Mouse (Mus musculus) large intestine, adult 2 months (tissue): ENCODE measurements around the gene Apoa2. TPM values are rescaled to one million over a fixed set of nuclear protein-coding genes. Genes with fewer than 3 reads are reported as not detected.

Source experiments
- DNase-seq: peaks from one replicate; pipeline ENCODE4 v3.0.0-alpha.2; 2012; ENCODE audit warnings: low read depth, low spot score
- WGBS: fragments of 180-500 bp; shearing (Covaris S2); methylation state at CpG from one replicate; pipeline ENCODE4 v1.1.7; 2018; 5-methylcytosine and 5-hydroxymethylcytosine counted together
- polyA plus RNA-seq: library from polyadenylated mRNA; depleted of rRNA; stranded (reverse); fragments of >200 nt; gene quantifications from 2 replicates; pipeline ENCODE4 v1.2.3, GENCODE M21; 2012

Gene Apoa2
- polyA plus RNA-seq, 1 experiment: 0.50 TPM

- 32% methylated on average over 11 of the region's 11 CpGs for WGBS
- no peak for DNase-seq
Observed at GRCm38 (mm10) chr1:171203471-171204248, 21.2 kb upstream of the Apoa2 start.

DNA sequence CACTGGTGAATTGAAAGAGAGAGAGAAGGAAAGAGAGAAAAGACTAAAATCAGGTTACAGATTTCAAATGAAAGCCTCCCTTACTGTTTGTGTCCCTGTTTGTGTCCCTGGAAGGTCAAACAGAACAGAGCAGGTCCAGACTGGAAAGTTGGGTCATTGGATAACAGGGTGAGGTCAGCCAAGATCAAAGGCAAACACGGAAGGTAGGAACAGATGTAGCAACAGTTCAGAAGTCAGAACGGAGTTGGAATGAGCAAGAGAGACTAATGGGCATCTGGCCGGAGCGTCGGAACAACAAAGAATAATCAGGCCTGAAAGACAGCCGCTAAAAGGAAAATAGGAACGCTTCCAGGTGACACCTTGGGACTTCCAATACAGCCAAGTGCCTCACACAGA lies 20.6 kb upstream of the Apoa2 start:
- DNase-seq: peak; percentile 29
- 23% methylated on average over 7 of the region's 7 CpGs for WGBS

DNA sequence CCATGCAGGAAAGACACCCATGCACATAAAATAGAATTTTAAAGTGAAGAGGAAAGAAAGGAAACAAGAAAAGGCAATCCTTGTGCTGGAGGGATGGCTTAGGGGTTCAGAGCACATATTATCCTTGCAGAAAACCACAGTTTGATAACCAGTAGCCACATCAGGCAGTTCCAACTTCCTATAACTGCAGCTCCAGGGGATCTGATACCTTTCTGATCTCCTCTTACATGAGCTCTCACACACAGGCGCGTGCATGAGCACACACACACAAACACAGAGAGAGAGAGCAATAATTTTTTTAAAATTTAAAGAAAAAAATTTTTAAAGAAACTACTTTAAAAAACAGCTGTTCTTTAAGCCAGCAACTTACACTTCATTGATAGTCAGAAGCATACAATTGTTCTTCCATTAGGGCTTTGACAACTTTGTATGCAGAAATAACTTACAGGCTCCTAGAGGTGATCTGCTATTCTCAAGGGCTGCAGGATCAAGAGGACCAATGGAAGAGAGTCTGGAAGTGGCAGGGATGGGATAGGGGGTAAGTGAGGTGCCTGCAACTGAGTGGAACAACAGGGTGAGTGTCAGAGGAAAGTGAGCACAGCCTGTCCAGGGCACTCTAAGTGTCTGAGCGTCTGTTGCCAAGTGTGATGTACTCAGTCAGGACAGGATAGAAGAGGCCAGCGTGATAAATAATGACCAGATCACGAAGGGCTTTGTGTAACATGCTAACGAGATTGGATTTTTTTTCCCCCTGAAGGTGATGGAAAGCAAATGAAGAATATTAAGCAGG lies 19.0 kb upstream of the Apoa2 start:
- no peak for DNase-seq
- WGBS: 78% methylated on average over 6 of the region's 6 CpGs

DNA sequence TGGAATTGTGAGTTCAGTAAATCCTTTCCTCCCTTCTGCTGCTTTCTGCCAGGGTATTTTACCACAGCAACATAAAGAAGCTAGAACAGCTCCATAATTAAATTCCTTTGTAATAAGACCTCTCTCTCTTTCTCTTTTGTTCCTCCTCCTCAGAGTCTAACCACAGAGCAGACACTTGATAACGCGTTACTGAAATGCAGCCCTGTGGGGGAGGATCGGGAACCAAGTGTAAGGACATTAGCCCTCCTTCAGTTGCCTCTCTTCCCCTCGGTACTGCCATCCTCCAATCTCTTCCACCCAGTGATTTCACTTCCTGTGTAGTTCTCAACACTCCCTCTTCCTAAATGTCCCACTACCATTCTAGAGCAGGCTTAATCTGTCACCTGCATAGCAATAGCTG lies 15.4 kb upstream of the Apoa2 start:
- WGBS: 39% methylated on average over 4 of the region's 4 CpGs
- no peak for DNase-seq

DNA sequence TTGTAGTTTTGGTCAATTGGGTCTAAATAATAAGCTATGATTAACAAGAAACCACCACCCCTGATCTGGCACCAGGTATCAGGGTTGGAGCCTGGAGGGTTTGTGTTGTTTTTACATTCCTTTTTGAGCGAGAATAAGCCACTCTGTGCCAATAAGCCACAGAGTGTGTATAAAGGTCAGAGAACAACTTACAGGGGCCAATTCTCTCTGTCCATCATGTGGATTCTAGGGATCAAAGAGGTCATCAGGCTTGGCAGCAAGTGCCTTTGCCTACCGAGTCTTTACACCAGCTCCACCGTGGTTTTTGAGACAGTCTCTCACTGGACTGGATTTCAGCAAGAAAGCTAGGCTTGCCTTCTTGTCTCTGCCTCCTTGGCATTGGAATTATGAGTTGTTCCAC lies 12.0 kb upstream of the Apoa2 start:
- DNase-seq: no peak
- WGBS: 53% methylated on average over 3 of the region's 3 CpGs

GRCm38 (mm10) chr1:171213801-171214496 lies 10.9 kb upstream of the Apoa2 start, which contains the start of gene Nr1i3:
Gene Nr1i3 (plus strand): TSS chr1:171213970.
- DNase-seq: peak; percentile 29
- WGBS: 54% methylated on average over 10 of the region's 10 CpGs

- no peak for DNase-seq
- WGBS: 84% methylated on average over 18 of the region's 18 CpGs
Observed at GRCm38 (mm10) chr1:171216241-171216955, 8.5 kb upstream of the Apoa2 start.

DNA sequence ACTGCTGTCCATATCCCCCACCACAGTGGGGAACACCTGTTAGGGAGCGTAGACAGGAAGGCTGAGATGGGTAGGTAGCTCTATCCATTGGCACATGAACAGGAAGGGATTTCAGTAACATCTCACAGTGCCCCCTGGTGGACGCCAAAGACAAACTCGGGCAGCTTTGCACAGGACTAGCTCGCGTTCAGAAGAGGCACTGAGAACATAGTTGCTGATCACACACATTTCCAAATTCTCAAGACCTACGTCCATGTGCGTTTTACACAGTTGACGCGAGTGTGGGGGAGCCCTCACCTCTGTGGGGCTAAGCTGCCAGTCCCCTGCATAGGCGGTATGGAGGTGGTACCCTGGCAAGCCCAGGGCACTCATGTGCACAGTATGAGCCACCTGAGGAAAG lies 4.0 kb upstream of the Apoa2 start:
- DNase-seq: peak; percentile 64
- 7% methylated on average over 10 of the region's 10 CpGs for WGBS

GRCm38 (mm10) chr1:171221281-171222193 lies 3.3 kb upstream of the Apoa2 start:
- DNase-seq: no peak
- WGBS: 5% methylated on average over 22 of the region's 22 CpGs

DNA sequence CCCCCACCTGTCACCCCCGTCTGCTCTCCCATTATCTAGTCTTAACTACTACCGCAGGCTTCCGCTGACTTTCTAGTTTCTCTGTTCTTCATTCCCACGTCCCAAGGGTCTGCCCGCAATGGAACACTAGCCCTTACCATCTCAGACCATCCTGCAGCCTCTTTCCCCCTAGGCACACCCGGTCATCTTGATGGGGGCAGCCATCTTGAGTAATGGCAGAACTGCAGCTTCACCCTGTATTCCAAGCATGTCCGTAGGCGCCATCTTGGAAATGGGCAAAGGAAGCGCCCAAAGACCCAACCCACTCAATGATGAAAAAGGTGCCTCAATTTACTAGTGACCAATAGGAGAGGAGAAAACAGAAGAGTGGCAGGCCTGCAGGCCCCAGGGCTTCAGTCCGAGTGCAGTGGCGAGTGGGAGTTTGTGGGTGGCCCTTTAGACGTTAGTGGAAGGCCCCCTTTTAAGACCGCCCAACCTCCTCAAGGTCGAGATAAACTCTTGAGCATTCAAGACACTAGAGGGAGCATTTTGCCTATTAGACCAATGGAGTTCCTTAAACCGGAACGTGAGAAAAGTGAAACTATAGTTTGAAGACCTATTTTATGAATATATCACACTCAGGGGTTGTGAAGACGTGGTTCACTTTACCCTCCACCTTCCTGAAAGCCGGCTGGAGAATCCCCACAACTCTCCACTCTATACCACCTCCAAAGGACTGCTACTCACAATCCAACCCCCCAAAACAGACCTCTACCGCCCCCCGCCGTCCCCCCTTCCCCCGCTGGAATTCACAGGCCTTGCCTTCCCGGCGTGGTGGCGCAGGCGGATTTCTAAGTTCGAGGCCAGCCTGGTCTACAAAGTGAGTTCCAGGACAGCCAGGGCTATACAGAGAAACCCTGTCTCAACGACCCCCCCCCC lies 2.4 kb upstream of the Apoa2 start, which contains the start of gene Tomm40l:
Gene Tomm40l (minus strand): TSS at position 277 of the 918 bp plus-strand sequence.
- WGBS: under 1% methylated on average over 28 of the region's 28 CpGs
- peak; percentile 97 for DNase-seq

- DNase-seq: no peak
Observed at GRCm38 (mm10) chr1:171223168-171223567, 1.7 kb upstream of the Apoa2 start.

GRCm38 (mm10) chr1:171223796-171224195 lies 1.1 kb upstream of the Apoa2 start:
- WGBS: 80% methylated on average over 2 of the region's 2 CpGs
- DNase-seq: no peak

More at GRCm38 (mm10) chr1:171223168-171223567, 1.7 kb upstream of the Apoa2 start:
- 65% methylated on average over 6 of the region's 6 CpGs for WGBS

- DNase-seq: no peak
- WGBS: 67% methylated on average over 4 of the region's 4 CpGs
Observed at GRCm38 (mm10) chr1:171226780-171227179, 1.9 kb downstream of the Apoa2 start.

DNA sequence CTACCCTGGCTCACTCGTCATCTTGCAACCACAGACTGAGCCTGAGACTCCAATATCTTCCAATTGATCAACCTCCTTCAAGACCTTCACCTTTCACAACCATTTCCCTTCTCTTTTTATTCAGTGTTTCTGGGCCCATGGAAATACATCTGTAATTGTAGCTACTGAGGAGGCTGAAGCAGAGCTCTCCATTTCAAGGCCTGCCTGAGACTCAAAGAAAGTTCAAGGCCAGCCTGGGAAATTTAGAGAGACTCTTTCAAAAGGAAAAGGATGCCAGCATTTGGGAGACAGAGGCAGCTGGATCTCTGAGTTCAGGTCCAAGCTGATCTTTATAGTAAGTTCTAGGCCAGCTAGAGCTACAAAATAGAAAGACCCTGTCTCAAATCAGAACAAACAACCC lies 3.0 kb downstream of the Apoa2 start:
- 91% methylated on average over 1 of the region's 1 CpGs for WGBS
- DNase-seq: no peak

- 72% methylated on average over 6 of the region's 6 CpGs for WGBS
- DNase-seq: no peak
Observed at GRCm38 (mm10) chr1:171229750-171230149, 4.9 kb downstream of the Apoa2 start.

- no peak for DNase-seq
- WGBS: 48% methylated on average over 3 of the region's 3 CpGs
Observed at GRCm38 (mm10) chr1:171230215-171230614, 5.4 kb downstream of the Apoa2 start.

DNA sequence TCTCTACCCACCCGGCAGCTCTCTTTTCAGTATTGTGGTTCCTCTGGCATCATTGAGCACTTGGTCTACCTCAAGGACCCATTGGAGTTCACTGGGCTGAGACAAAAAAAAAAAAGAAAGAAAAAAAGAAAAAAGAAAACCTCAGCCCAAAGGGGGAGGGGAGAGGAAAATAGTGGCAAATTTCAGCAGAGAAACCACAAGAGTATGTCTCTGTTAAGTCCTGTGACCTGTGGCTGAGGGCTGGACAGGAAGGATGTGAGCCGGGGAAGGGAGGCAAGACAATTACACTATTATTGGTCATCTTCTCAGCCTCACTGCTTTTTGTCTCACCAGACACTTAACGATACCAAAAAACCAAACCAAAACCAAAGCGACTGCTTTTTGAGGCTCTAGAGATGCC lies 7.0 kb downstream of the Apoa2 start:
- WGBS: 74% methylated on average over 4 of the region's 4 CpGs

GRCm38 (mm10) chr1:171232348-171232747 lies 7.5 kb downstream of the Apoa2 start:
- DNase-seq: no peak
- WGBS: 66% methylated on average over 5 of the region's 5 CpGs

More for the DNA sequence above, 7.0 kb downstream of the Apoa2 start:
- no peak for DNase-seq
